Mouse (Mus musculus): ENCODE data around the gene Lca5.

Gene Lca5

GRCm38 (mm10) chr9:83386264-83386855 is 54.6 kb downstream of the Lca5 start:
- DNase-seq: no peak

GRCm38 (mm10) chr9:83385301-83385700 is 55.6 kb downstream of the Lca5 start:
- DNase-seq: no peak

GRCm38 (mm10) chr9:83383235-83383634 is 57.7 kb downstream of the Lca5 start:
- DNase-seq: no peak

- DNase-seq: no peak
These were observed 58.2 kb downstream of the Lca5 start for GRCm38 (mm10) chr9:83382775-83383174.

GRCm38 (mm10) chr9:83381317-83381716 is 59.6 kb downstream of the Lca5 start:
- DNase-seq: no peak

GRCm38 (mm10) chr9:83379661-83380060 is 61.3 kb downstream of the Lca5 start:
- DNase-seq: no peak

GRCm38 (mm10) chr9:83377132-83377531 is 63.8 kb downstream of the Lca5 start:
- no peak for DNase-seq

GRCm38 (mm10) chr9:83375522-83376176 is 65.3 kb downstream of the Lca5 start:
- DNase-seq: no peak

GRCm38 (mm10) chr9:83370907-83371306 is 70.0 kb downstream of the Lca5 start:
- DNase-seq: no peak

- no peak for DNase-seq
These were observed 72.7 kb downstream of the Lca5 start for GRCm38 (mm10) chr9:83368234-83368633.

GRCm38 (mm10) chr9:83355802-83356201 is 85.1 kb downstream of the Lca5 start:
- no peak for DNase-seq

GRCm38 (mm10) chr9:83353316-83353715 is 87.6 kb downstream of the Lca5 start:
- no peak for DNase-seq

- DNase-seq: no peak
These were observed 89.8 kb downstream of the Lca5 start for GRCm38 (mm10) chr9:83351171-83351570.

GRCm38 (mm10) chr9:83350613-83351012 is 90.3 kb downstream of the Lca5 start:
- no peak for DNase-seq

GRCm38 (mm10) chr9:83349905-83350304 is 91.0 kb downstream of the Lca5 start:
- no peak for DNase-seq

GRCm38 (mm10) chr9:83349504-83349903 is 91.4 kb downstream of the Lca5 start:
- no peak for DNase-seq

GRCm38 (mm10) chr9:83347521-83347920 is 93.4 kb downstream of the Lca5 start:
- DNase-seq: no peak

GRCm38 (mm10) chr9:83342491-83343370 is 98.2 kb downstream of the Lca5 start:
- DNase-seq: no peak

All from cerebellum, adult 11-12 months (tissue).